Mouse (Mus musculus) bone marrow, adult 2 months (tissue): ENCODE results near the gene Ceacam18. TPM values are rescaled to one million over a fixed set of nuclear protein-coding genes. Genes with fewer than 3 reads are reported as not detected.

Experiments used
- H3K27ac ChIP-seq: fragments of 200-500 bp; 2 replicates; pipeline ENCODE4 v1.5.1; 2012; ENCODE audit warnings: low read depth, mild to moderate bottlenecking, control low read depth, inconsistent platforms, low read length; ENCODE audit not compliant: control insufficient read depth, poor library complexity, insufficient read depth
- H3K4me1 ChIP-seq: fragments of 200-500 bp; 2 replicates; pipeline ENCODE4 v1.6.1; 2011; ENCODE audit warnings: low read length; ENCODE audit not compliant: control insufficient read depth, insufficient read depth
- H3K4me3 ChIP-seq: fragments of 200-500 bp; replicated peaks from 2 replicates; pipeline ENCODE3; 2011; ENCODE audit warnings: mild to moderate bottlenecking, low read depth, low read length, control low read depth; ENCODE audit not compliant: control insufficient read depth
- CTCF ChIP-seq: fragments of 200-500 bp; IDR thresholded peaks from 2 replicates; pipeline ENCODE4 v1.5.1; 2011; ENCODE audit warnings: low read length, control low read depth; ENCODE audit not compliant: control insufficient read depth, insufficient read depth
- POLR2A ChIP-seq: fragments of 200-500 bp; IDR thresholded peaks from 2 replicates; pipeline ENCODE4 v1.6.1; 2011; ENCODE audit warnings: low read depth, mild to moderate bottlenecking, control low read depth, low read length, borderline replicate concordance; ENCODE audit not compliant: control insufficient read depth
- WGBS: fragments of 180-500 bp; shearing (Covaris S2); methylation state at CpG from one replicate; pipeline ENCODE4 v1.1.7; 2018; 5-methylcytosine and 5-hydroxymethylcytosine counted together
- polyA plus RNA-seq: library from polyadenylated mRNA; stranded (reverse); fragments of >200 nt; gene quantifications from 2 replicates; pipeline ENCODE4 v1.2.4, GENCODE M21; 2011; ENCODE audit warnings: low replicate concordance; ENCODE audit not compliant: missing spikeins, insufficient read depth, insufficient read length

Ceacam18 gene
- polyA plus RNA-seq, 1 experiment, result not detected

- Histone ChIP-seq H3K4me1 (peaks cover 2% of the 10 kb centered on the region; the same call in 1 of the 2 replicates), H3K27ac (no peak overlapping the region; the same call in 1 of the 2 replicates), H3K4me3 (no peak overlapping the region)
- TF ChIP-seq POLR2A (no peak), CTCF (no peak)
- 33% methylated on average over 7 of the region's 7 CpGs for WGBS
Observed at GRCm38 (mm10) chr7:43622927-43623326, 11.6 kb upstream of the Ceacam18 start.

DNA sequence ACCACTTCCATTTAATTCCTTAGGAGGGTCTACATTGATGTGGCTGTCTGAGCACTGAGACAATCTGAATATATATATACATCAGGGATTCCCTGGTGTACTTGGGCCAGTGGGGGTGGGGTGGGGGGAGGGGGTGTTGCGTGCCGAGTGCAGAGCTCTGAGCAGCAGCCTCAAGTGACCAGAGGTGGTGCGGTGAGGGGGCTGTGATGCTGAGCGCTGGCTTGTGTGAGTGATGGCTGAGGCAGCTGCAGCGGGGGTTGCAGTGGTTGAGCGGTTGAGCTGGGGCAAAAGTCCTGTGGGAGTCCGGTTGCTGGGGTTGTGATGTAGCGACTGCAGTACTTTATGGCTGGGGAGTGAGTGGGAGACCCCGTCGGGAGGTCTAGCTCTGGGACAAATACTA, 10.7 kb upstream of the Ceacam18 start:
- Histone ChIP-seq H3K4me1 (peaks cover 2% of the 10 kb centered on the region; the same call in 1 of the 2 replicates), H3K4me3 (no peak overlapping the region), H3K27ac (no peak overlapping the region)
- TF ChIP-seq POLR2A, result no peak
- no peak for TF ChIP-seq CTCF
- 55% methylated on average over 10 of the region's 10 CpGs for WGBS

DNA sequence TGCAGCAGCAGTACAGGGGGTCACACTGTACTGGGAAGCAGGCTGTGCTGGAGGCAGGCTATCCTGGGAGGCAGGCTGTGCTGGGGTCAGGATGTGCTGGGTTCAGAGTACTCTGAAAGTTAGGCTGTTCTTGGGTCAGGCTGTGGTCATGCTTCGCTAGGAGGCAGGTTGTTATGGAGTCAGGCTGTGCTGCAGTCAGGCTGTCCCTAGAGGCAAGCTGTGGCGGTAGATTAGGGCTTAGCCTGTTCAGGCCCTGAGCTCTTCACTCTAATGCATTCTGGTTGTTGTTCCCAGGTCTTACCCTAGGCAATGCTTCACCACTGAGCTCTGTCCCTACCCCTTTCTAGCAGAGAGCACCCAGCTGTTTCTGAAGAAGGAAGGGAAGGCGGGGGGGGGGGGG, 9.4 kb upstream of the Ceacam18 start:
- Histone ChIP-seq H3K4me1 (peaks cover 2% of the 10 kb centered on the region; the same call in 1 of the 2 replicates), H3K27ac (no peak overlapping the region), H3K4me3 (no peak overlapping the region)
- 75% methylated on average over 3 of the region's 3 CpGs for WGBS
- no peak for TF ChIP-seq POLR2A
- no peak for TF ChIP-seq CTCF

GRCm38 (mm10) chr7:43625794-43626422, 8.6 kb upstream of the Ceacam18 start:
- 67% methylated on average over 8 of the region's 8 CpGs for WGBS
- Histone ChIP-seq H3K27ac (no peak overlapping the region), H3K4me1 (peaks cover 2% of the 10 kb centered on the region; the same call in 1 of the 2 replicates), H3K4me3 (no peak overlapping the region)
- TF ChIP-seq CTCF (no peak), POLR2A (no peak)

DNA sequence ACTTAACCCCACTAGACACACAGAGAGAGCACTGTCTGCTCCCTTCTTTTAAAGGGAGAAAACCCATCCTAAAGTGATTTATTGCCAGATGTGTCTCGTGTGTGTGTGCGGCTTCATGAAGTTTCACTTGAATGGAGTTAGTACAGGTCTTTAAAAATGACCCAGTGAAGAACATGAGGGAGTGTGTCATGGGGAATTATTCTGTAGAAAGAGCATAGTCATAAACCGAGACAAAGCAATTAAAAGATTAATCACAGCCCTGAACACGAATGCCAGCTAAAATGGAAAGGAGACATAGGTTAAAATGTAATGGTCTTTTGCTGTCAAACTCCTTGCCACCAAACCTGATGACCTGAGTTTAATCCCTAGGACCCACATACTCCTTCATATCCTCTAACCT, 567 bp upstream of the Ceacam18 start:
- WGBS, result 79% methylated on average over 4 of the region's 4 CpGs
- no peak overlapping the region for H3K27ac ChIP-seq
- H3K4me3 ChIP-seq, result no peak overlapping the region
- H3K4me1 ChIP-seq, result peaks cover 5% of the 10 kb centered on the region; the same call in 1 of the 2 replicates
- TF ChIP-seq CTCF (no peak), POLR2A (no peak)

- WGBS, result 23% methylated on average over 2 of the region's 2 CpGs
- Histone ChIP-seq H3K4me1 (peaks cover 5% of the 10 kb centered on the region; the same call in 1 of the 2 replicates), H3K4me3 (no peak overlapping the region), H3K27ac (0 out of 2 replicates have a peak overlapping the region, but pooled peaks have one; percentile 26)
- no peak for TF ChIP-seq CTCF
- no peak for TF ChIP-seq POLR2A
Observed at GRCm38 (mm10) chr7:43636194-43636593, 1.7 kb downstream of the Ceacam18 start.

GRCm38 (mm10) chr7:43637118-43637517, 2.6 kb downstream of the Ceacam18 start:
- TF ChIP-seq CTCF (no peak), POLR2A (no peak)
- Histone ChIP-seq H3K4me3 (no peak overlapping the region), H3K27ac (peak overlapping the region; percentile 42; the same call in 1 of the 2 replicates), H3K4me1 (peaks cover 5% of the 10 kb centered on the region; the same call in 1 of the 2 replicates)
- WGBS, result 33% methylated on average over 1 of the region's 1 CpGs

DNA sequence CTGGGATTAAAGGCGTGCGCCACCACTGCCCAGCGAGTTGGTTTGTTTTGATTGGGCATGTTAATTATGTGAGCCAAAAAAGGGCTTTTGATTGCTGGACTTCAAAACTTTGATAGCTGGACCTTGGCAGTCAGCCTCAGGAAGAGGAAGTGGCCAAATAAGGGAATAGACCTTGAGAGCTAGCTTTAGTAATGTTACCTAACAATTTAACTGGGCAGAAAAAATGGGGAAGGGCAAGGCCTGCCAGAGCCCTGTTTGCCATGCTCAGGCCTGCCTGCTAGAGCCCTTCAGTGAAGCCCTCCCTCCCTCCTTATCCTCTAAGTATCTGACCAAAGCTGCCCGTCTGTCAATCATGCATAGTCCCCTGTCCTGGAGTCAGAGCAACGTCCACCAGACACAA, 8.1 kb downstream of the Ceacam18 start:
- no peak for TF ChIP-seq POLR2A
- no peak for TF ChIP-seq CTCF
- WGBS, result 43% methylated on average over 5 of the region's 5 CpGs
- Histone ChIP-seq H3K4me3 (no peak overlapping the region), H3K4me1 (peaks cover 3% of the 10 kb centered on the region; the same call in 1 of the 2 replicates), H3K27ac (peak overlapping the region; percentile 83)
